Mouse (Mus musculus) cerebellum, adult 8-10 months (tissue): ENCODE results near the gene Tns2.

Experiments used
- DNase-seq: peaks from one replicate; pipeline ENCODE4 v3.0.0; 2022

The Tns2 gene

DNA sequence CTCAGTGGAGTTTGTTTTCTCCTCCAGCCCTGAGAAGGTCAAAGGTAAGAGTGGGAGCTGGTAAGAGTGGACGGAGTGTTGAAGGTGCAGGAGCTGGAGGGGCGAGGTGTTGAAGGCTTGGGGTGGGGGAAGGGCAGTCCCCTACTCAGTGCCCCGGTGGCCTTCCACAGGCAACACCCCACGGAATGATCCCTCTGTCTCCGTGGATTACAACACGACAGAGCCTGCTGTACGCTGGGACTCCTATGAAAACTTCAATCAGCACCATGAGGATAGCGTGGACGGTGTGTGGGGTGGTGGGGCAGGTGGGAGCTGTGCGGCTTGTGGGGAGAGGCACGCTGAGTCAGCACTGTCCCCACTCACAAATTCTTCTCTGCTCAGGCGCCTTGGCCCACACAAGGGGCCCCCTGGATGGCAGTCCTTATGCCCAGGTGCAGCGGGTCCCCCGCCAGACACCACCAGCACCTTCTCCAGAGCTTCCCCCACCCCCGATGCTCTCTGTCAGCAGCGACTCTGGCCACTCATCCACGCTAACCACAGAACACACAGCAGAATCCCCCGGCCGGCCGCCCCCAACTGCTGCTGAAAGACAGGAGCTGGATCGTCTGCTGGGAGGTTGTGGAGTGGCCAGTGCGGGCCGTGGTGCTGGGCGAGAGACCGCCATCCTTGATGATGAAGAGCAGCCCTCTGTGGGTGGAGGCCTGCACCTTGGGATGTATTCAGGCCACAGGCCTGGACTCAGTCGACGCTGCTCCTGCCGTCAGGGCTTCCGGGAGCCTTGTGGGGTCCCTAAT is 10.7 kb downstream of the Tns2 start:
- DNase-seq: no peak

- no peak for DNase-seq
Measured at GRCm38 (mm10) chr15:102111495-102111829, 11.2 kb downstream of the Tns2 start.

DNA sequence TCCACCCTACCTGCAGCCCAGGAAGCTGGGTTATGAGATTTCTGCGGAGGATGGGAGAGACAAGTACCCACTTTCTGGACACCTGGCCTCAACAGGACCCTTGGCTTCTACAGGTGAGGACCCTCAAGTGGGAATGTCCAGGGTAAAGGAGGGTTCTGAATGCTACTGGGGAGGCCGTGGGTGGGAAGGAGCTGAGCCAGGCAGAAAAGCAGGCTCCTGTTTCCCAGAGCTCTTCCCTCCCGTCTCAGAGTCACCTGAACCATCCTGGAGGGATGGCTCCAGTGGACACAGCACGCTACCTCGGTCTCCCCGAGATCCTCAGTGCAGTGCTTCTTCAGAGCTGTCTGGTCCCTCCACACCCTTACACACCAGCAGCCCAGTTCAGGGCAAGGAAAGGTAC is 12.0 kb downstream of the Tns2 start:
- DNase-seq: no peak

- no peak for DNase-seq
Measured at GRCm38 (mm10) chr15:102112827-102113226, 12.6 kb downstream of the Tns2 start.

DNA sequence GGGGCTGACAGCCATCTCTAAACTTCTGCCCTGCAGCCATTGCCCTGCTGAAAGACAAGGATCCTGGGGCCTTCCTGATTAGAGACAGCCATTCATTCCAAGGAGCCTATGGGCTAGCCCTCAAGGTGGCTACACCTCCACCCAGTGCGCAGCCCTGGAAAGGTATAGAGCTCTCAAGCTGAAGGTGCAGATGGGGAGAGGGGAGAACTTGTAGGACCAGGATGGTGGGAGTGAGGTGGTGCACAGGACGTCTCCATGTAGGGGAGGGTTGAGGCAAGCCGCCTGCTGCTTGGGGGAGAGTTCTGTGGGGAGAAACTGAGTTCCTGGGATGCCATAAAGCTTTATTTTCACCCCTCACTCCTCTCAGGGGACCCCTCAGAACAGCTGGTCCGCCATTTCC is 13.5 kb downstream of the Tns2 start:
- DNase-seq: no peak

GRCm38 (mm10) chr15:102114651-102115260 is 14.5 kb downstream of the Tns2 start:
- no peak for DNase-seq

- DNase-seq: no peak
Measured at GRCm38 (mm10) chr15:102115731-102116231, 15.6 kb downstream of the Tns2 start.

GRCm38 (mm10) chr15:102116753-102117415 is 16.7 kb downstream of the Tns2 start:
- DNase-seq: no peak

DNA sequence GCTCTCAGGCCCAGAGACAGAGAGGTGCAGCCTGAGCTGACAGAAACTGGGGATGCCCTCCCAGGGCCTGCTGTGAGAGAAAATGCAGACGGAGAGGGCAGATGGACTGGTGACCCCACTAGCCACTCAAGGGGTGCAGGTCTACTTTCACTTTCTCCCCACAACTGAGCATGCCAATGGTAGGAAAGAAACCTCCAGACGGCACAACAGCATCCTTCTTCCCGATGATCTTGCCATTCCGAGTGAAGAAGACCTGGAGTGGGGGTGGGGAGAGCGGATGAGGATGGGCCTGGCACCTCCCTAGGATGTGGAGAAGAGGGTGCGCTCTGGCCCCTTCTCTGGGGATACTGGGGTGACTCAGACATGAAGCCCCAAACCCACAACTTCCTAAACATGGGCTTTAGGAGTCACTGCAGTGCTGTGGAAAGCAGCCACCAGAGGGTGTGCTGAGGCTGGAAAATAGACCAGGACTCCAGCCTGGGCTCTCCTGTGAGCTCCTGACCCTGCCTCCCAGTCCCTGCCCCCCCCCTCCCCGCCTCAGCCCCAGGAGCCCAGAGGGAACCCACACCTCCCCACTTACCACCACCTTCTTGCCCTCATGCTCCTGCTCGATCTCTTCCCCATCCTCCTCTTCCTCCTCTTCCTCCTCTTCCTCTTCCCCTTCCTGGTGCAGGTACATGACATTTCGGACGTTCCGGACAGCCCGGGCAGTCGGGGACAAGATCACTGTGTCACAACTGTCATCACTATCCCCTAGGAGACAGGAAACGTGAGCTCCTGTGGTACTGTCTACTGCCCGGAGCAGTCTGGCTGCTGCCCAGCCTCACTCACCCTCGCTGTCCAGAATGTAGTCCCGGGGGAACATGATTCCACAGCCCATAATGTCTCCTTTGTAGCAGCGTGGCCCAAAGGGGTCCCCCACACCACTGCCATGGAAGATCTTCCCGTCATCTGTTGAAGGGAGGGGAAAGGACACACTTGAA is 17.5 kb downstream of the Tns2 start:
- DNase-seq: no peak

- DNase-seq: no peak
Measured at GRCm38 (mm10) chr15:102118591-102118990, 18.4 kb downstream of the Tns2 start.

GRCm38 (mm10) chr15:102119121-102119830 is 19.1 kb downstream of the Tns2 start:
- DNase-seq: no peak

DNA sequence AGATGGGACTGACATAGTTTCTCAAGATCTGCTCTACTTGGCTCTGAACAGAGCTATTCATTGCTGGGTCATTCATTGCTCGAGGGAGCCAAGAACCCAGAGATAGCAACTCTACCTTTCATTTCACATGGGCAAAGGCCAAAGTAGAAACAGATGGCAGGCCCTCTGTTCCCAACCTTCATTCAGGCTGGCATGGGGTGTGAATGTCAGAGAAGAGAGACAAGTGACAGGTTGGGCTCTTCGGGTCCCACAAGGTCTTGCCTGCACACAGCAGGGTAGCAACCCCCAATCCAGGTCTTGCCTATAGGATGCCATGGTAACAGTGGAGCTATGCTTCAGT is 19.6 kb downstream of the Tns2 start:
- peak; percentile 83 for DNase-seq

GRCm38 (mm10) chr15:102120530-102120929 is 20.3 kb downstream of the Tns2 start:
- DNase-seq: no peak

- DNase-seq: no peak
Measured at GRCm38 (mm10) chr15:102126303-102126702, 26.1 kb downstream of the Tns2 start.

DNA sequence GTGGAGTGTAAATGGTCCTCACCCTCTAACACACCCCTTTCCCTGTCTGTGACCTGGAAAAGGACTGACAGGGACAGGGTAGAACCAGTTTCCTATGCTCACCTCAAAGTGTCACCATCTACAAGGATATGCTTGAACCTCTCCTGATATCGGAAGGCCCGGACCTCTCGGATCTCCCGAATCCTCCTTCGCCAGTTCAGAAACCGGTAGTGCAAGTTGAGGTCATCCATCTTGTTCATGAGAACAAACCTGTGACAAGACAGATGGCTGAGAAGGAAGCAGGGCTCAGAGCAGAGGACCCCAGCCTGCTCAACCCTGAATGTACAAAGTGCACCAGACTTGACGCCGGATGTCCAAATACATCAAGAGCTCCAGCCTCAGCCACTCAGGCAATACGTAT is 33.1 kb downstream of the Tns2 start:
- no peak for DNase-seq

DNA sequence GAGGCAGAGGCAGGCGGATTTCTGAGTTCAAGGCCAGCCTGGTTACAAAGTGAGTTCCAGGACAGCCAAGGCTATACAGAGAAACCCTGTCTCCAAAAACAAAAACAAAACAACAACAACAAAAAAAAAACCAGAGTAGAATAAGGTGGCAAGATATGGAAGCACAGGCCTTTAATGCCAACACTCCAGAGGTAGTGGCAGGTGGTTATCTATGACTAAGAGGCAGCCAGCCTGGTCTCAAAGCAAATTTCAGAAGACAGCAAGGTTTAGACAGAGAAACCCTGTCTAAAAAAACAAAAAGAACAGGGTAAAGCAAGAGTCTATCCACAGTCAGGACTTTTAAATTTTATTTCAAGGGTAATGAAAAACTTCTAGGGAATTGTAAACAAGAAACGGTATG is 34.5 kb downstream of the Tns2 start:
- DNase-seq: no peak

DNA sequence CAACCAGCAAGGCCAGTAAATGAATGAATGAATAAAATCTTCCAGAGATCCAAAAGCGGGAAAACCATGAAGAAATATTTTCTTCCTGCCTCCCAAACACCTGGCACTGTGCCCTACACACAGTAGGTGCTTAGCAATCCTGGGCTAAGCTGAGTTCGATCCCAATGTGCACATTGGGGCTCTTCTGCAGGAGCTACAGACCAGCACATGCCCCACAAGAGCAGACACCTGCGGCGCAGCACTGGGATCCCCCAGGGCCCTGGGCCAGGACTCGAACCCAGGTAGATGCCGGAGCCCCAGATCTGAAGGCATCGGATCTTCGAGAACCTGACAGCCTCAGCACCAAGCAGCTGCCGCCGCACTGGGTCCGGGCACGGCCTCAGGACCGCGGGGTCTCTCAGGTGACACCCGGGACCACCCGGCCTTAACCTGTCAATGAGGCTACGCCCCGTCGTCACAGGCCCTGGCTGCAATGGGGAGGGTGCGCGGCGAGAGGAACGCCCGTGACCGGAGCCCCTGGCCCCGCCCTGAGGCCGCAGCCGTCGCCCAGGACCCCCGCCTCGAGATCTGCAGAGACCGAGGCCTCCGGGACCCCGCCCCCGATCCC is 35.4 kb downstream of the Tns2 start:
- DNase-seq: peak; percentile 35

- DNase-seq: peak; percentile 99
Measured at GRCm38 (mm10) chr15:102136129-102136758, 36.0 kb downstream of the Tns2 start, which contains the start of gene Spryd3. Gene Spryd3, minus strand, starts transcription at chr15:102136234.

GRCm38 (mm10) chr15:102141120-102141519 is 40.9 kb downstream of the Tns2 start:
- DNase-seq: no peak

GRCm38 (mm10) chr15:102142914-102143912 is 43.0 kb downstream of the Tns2 start:
- no peak for DNase-seq
